Mouse (Mus musculus): Measurements from ENCODE around the gene Sbp.
A peak's percentile ranks its signal among the peaks of the same experiment; 100 is the strongest.

Gene Sbp

DNA sequence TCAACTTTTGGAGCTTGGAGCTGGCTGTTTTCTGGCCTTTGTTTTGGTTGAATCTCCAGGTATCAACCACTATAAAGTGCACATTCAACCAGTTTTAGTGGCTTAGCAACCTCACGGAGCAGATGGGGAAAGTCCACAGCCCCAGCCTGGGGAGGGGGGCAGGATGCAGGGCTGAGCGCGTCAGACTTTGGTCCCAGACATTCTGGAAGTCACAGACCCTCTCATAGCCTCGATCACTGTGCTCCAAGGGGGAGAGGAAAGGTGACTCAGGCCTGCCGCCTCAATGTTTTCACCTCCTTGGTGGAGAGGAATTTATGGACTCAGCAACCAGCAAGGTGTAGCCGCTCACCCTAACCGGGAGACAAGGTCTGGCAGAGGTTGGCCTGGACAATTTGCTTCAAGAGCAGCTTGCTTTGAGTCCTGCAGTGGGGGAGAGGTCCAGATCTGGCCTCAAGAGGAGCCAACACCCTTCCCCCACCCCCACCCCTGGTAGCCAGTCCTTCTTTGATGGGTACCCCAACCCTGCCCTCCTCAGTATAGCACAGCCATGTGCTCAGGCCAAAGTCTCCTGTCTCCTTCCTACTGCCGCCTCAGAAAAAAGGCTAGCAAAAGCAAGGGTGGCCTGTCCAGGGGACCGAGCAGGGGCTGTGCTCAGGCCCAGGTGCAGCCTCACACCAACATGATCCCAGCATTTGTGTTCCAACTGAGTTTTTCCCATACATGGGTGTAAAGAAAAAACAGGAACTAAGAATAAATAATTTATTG lies 51.5 kb downstream of the Sbp start:
- no peak for DNase-seq

DNA sequence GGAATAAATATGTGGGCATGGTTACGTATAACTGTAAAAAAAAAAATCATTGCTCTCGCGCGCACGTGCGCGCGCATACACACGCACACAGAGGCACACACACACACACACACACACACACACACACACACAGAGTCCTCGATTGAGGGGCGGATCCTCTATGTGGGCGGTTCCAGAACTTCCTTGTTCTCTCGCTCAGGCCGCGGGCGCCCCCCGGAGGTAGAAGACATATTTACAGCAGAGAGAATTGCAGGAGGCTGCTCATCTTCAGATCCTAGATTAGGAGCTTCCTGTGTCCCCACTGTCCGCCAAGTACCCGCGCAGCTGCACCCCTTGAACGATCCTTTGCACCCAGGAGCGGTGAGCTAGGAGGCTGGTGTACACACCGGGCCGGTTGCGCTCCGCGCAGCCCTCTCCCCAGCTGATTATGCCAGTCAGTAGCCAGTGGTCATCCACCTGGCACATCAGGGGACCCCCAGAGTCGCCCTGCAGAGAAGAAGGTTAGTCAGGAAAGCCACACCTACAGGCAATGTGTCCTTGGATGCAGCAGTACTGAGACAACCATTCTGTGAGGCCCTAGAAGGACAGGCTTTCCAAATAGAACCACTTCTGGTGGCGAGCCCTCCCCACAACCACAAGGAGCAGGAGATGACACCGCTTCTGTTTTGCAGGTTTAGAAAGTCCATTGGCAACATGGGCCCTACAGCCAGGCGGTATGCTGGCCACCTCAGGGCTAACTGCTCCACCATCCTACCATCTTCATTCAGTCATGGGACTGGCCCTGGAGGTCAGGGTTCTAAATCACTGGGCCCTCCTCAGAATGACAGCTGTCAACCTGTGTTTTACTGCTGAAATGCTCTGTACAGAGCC lies 52.3 kb downstream of the Sbp start:
- peak; percentile 90 to 95 for DNase-seq

DNA sequence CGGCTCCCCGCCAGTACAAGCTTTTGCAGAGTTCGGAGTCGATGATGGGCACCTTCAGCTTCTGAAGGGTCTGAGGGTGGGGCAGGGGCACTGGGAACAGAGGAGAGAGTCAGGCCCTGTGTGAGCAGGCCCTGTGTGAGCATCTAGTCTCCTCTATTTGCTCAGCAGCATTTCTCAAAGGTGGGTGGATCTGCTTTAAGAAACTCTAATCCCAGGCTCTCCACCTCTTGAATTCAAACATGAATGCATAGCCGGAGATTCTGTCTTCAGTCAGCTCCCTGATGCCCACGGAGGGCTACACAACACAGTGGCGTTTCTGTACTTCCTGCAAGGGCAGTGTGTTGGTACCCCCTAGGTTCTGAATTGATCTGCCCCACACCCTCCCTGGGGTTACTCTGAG lies 53.2 kb downstream of the Sbp start:
- no peak for DNase-seq
